Mouse (Mus musculus) cerebral cortex, adult 2 months (tissue): Measurements from ENCODE around the gene Scn8a.

Experiments used
- WGBS: fragments of 180-500 bp; shearing (Covaris S2); methylation state at CpG from one replicate; pipeline ENCODE4 v1.1.7; 2018; 5-methylcytosine and 5-hydroxymethylcytosine counted together

Scn8a gene

DNA sequence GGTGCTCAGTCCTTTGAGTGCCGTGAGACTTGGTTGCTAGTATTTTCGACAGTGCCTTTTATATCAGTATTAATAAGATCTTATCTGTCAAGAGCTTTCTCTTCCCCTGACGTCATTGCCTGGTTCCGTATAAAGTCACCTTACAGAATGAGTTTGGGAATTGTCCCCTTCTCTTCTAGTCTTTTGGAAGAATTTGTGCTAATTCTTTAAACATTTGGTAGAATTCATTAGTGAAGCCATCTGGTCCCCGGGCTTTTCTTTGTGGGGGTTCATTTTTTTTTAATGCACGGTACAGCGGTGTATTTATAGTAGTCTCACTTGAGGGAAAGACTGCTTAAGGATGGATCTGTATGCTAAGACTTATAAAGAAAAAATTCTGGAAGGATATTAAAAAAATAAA, 84.3 kb downstream of the Scn8a start:
- WGBS = 46% methylated on average over 7 of the region's 7 CpGs

DNA sequence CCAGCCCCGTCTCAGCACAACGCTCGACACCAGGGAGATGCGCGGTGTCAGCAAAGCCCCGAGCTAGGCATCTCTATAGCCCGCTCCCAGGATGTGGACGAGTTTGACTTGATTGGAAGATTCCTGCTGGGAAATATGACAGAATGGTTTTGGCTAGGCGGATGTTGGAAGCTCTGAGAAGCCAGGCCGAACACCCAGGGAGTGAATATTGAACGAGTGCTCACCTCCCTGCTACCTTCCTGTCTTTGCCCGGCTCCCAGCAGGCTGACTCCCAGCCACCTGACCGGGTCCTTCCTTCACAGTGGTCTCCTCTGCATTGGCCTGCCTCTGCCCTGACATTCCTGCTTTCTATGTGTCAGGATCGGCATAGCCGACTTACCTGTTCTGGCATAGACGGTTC, 85.1 kb downstream of the Scn8a start:
- WGBS = 79% methylated on average over 16 of the region's 16 CpGs

DNA sequence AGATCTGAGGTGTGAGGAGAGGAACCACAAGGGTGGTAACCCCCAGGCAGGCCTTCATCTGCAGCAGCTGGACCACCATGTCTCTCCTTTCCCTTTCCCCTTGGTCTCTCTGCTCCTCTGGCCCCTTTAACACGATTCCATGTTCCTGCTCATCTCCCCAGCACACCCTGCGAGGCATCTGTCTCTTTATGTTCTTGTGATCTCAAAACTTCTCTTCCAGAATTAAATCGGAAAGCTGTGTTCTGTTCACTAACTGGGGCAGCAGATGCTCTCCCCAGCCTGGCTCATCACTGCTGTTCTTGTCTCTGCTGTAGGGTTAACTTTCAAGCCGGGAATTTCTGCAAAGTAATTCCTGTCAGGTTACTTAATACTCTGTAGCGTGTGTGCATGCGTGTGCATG, 91.3 kb downstream of the Scn8a start:
- WGBS = 45% methylated on average over 6 of the region's 6 CpGs

DNA sequence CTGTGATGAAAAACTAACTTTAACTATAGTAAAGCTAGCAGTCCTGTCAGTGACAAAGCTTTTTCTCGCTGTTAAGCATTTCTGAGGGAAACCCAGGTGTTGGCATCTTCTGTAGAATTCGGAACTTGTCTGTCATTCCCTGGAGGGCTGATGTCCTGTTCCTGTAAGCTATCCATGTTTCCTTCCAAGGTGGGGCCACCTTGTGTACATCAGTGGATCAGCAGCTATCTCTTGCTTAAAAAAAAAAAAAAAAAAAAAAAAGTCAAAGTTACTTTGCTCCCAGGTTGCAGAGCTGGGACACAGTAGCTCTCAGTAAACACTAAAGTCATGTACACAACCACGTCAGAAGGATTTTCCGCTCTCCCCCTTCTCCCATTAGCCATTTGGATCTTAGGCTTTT, 91.9 kb downstream of the Scn8a start:
- WGBS = 55% methylated on average over 4 of the region's 4 CpGs

DNA sequence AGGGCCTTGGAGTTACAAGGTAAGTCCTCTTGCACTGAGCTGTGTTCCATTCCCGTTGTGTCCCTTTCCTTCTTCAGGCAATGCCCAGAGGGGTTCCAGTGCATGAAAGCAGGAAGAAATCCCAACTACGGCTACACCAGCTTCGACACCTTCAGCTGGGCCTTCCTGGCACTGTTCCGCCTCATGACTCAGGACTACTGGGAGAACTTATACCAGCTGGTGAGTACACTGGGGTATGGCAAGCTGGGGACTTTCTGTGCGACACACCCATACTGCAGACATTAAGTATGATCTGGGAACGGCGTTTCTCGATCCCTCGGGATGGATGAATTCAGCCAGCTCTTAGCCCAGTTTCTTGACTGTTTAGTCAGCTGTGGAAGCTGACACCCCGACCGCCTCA, 101.8 kb downstream of the Scn8a start:
- WGBS = 50% methylated on average over 11 of the region's 11 CpGs

DNA sequence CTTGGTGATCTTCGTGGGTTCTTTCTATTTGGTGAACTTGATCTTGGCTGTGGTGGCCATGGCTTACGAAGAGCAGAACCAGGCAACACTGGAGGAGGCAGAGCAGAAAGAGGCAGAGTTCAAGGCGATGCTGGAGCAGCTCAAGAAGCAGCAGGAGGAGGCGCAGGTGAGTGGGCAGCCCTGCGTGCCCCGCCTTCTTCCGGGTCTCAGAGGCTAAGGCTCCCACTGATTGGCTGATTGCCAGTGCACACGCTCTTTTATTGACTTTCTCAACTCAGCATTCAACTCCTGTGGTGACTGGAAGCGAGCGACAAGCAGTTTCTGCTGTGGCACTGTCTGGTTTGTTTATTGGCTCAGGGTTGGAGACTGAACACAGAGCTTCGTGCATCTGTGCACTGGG, 103.1 kb downstream of the Scn8a start:
- WGBS = 50% methylated on average over 11 of the region's 11 CpGs

DNA sequence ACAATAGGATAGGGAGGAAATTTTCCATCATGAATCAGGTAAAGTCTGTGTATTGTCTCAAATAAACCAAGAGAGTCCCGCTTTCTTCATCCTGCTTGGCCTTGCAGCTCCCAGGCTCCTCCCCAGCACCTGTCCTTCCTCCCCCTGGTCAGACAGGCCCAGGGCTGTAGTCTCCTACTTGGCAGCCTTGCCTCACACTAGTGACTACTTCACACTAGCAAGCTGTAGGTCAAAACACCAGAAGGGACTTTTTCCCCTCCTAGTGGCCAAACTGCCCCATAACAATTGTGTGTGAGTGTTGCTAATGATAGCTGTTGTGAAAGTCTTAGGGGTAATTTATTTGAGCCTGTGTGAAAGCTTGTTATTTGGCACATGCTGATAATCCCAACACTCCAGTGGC, 105.0 kb downstream of the Scn8a start:
- WGBS = 76% methylated on average over 1 of the region's 1 CpGs

DNA sequence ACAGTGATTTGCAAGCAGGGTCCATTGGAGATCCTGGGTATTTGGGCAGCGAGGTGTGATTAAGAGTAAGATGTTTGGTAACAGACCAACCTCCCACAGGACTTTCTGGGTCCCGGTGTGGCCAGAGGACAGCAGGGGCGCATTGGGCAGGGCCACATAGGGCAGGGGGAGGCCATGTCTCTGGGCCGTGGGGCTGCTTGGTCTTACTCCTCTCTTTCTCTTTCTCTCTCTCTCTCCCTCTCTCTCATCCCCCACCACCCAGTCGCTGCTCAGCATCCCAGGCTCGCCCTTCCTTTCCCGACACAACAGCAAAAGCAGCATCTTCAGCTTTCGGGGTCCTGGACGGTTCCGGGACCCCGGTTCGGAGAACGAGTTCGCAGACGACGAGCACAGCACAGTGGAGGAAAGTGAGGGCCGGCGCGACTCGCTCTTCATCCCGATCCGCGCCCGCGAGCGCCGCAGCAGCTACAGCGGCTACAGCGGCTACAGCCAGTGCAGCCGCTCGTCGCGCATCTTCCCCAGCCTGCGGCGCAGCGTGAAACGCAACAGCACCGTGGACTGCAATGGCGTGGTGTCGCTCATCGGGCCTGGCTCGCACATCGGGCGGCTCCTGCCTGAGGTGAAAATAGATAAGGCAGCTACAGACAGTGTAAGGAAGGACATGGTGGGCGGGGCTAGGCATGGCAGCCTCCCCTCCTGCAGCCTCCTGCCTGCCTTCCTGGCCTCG, 113.9 kb downstream of the Scn8a start:
- 3% methylated on average over 46 of the region's 46 CpGs for WGBS

DNA sequence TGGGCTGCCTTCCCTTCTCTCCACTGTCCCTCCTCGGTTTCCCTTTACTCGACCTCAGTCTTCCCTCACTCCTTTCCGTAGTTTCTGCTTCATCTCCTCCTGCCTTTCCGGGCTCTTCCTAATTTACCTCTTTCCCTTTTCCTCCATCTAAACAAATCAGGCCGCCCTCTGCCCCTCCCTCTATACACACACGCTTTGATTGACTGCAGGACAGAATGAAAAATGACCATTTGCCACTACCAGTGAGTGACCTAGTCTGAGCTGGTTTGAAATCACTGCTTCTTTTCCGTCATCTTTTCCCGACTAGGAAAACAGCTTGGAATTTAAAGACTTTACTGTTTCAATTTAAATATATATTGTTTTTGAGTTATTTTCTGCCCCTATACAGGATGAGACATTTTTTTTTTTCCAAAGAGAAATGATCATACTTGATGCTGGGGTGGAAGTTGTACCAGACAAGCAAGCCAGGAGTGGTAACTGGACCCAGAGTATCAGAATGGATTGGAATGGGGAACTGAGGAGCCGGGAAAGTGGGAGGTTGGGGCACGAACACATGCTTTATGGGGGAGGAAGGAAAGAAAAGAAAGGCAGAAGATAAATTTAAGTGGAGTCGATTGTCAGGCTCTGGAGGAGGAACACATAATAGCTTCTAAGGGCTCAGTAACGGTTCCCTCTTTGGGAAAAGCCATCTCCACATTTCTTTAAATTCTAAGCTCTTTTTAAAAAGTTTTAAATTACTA, 114.7 kb downstream of the Scn8a start:
- WGBS = 26% methylated on average over 12 of the region's 12 CpGs

DNA sequence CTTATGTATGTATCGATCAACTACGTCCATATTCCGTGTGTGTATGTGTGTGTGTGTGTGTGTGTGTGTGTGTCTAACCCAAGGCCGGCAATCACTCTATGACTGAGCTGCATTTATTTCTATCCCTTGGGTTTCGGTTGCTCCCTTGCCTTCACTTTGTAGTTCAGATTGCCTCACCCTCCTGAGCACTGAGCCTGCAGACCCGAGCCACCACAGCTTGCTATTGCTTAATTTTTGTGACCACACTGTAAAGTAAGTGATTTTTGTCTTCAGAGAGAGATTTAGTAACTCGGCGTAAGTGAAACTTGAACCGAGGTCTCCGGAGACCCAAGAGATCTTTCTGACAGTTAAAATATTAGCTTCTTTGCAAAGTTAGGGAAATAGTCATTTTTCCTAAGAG, 116.8 kb downstream of the Scn8a start:
- 90% methylated on average over 10 of the region's 10 CpGs for WGBS

DNA sequence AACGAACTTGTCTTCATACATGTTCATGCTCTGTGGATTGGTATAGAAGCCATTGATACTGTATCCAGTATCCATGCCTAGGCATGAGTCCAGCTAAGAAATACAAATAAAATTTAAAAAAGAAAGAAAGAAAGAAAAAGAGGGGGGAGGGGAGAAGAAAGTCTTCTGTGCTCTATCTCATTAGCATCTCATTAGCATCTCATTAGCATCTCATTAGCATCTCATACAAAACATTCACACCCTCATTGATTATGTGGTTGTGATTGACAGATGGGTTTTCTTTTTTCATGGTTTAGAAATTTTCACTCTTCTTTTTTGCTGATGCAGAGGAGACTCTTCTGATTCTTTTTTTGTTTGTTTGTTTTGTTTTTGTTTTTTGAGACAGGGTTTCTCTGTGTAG, 117.4 kb downstream of the Scn8a start:
- 59% methylated on average over 1 of the region's 1 CpGs for WGBS

DNA sequence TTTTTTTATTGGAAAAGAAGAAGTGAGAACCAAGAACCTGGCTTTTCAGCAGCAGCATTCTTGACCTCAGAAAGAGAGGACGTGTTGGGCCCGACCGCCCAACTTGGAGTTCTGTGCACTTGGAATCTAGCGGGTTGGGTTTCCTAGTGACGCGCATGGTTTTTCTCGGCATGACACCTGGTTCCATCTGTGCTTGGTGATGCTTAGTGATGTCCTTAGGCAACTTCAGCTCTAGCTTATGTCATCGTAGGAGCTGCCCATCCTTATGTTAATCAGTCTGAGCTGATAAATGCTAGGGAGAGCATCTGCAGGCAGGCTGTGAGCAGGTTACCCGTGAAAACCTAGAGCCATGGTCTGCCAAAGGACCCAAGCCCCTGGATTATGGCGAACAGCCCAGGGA, 120.6 kb downstream of the Scn8a start:
- WGBS = 65% methylated on average over 10 of the region's 10 CpGs

DNA sequence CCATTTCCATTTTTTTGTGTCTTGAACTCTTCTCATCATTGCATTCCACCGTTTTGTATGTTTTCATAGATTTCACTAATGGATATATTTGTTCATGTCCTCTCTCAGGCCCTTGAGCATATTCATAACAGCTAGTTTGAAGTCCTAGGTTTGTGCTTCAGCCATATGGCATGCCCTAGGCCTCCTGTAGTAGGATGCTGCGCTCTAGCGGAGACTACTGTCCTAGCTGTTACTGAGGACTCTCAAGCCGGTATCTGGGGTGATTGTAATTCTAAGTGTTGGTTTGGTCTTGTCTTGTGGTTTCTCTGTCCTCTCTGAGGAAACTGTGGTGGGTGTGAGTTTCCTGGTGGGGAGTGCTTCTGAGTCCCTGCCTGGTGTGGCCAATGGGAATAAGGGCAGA, 127.4 kb downstream of the Scn8a start:
- WGBS = 34% methylated on average over 4 of the region's 4 CpGs

DNA sequence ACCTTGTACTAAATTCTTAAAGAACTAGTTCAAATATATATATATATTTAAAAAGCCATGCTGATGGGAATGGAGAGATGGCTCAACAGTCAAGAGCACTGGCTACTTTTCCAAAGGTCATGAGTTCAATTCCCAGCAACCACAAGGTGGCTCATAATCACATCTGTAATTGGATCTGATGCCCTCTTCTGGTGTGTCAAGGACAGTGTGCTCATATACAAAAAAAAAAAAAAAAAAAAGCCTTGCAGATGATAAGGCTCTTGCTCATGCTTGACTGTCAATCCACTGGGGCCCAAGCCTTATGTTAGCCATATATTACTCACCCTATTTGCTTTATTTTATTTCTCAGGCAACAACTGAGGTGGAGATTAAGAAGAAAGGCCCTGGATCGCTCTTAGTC, 132.0 kb downstream of the Scn8a start:
- WGBS = 75% methylated on average over 1 of the region's 1 CpGs

DNA sequence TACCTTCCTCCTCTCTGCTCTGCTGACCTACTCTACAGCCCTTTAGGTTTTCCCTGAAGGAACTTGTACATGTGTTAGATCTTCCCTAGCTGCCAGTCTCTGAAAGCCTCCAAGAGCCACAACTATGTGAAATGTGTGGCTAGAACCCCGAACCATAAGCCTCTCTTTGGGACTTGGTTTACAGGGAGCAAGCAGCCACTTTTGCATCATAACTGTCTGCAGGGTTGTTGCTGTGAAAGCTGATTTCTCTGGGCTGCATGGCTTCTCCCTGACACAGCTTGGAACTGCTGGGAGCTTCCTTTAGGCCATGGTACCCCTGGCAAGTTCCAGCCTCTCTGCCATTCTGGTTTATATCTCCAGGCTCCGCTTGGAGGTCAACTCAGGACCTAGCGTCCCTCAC, 132.8 kb downstream of the Scn8a start:
- WGBS = 94% methylated on average over 3 of the region's 3 CpGs

DNA sequence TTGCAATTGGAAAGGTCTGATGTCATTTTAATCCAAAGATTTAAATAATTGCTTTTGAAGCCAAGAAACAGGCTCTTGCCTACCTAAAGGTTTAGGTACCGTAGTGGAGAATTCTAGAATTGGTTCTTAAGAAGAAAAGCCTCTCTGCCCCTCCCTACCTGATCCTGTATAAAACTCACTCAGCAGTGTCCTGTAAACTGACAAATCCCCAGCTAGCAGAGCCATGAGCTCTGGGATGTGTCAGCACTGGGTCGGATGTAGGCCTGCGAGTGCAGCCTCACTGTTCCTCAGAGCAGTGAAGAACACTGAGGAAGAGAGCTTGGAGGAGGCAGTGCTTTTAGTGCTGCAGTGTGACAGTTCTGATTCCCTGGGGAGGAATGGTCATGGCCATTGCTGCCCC, 134.9 kb downstream of the Scn8a start:
- 44% methylated on average over 3 of the region's 3 CpGs for WGBS

DNA sequence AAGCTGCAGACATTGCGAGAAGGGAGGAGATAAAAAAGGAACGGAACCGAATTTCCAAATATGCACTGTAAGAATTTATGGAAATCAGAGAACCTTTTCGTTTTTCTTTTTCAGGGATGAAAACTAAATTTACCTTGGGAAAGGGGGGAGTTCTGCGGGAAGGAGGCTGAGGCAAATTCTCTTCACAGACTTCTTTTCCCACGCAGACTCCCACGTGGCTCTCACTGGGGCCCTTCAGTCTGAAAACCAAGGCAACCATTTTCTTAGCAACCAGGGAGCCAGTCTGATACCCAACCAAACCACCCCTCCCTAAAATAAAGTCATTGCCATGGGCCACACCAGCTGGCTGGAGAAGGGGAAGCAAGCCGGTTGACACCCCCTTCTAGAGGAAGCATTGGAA, 136.1 kb downstream of the Scn8a start:
- WGBS = 40% methylated on average over 8 of the region's 8 CpGs

DNA sequence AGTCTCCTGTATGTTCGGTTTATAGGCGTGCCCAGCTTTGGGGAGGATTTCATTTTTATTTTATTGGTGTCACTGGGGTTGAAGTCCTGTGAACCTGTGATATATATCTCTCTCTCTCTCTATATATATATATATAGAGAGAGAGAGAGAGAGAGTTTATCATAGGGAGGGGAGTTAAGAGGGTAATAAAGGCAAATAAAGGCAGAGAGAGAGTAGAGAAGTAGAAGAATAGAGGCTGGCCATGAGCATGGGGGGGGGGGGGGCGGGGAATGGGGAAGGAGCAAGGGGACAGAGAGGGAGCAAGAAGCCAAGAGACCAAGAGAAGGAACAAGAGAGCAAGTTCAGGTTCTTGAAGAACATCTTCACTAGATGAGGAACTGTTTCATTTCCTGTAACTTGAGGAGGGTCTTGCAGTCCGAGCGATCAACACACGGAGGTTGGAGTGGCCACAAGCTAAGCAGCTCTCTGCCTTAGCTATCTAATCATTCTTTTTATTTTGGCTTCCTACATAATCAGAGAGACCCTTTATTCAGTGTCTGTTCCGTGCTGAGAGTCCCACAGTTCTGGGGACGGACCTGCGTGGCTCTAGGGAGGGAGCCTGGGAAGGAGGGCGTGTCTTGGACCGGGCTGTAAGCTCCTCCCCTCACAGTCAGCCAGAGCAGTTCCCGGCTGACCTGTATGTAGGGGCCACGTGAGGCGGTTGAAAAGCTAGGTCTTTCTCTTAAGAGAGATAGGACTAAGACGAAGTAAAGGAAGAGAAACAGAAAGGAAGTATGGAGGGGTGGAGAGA, 136.8 kb downstream of the Scn8a start:
- WGBS = 17% methylated on average over 14 of the region's 15 CpGs

DNA sequence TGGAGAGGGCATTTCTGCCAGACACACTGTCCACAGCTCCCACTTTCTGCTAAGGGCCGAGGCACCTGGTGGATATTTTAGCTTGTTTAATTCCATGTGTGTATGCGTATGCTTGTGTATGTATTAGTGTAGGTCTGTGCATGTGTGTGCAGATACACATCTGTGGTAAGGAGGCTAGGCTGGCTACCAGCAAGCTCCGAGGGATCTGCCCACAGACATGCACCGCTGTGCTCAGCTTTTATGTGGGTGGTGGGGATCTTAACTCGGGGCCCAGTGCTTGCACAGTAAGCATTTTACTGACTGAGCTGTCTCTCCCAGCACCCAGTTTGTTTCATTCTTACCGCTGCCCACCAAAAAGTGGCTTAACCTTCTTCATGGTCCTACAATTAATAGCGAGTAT, 137.6 kb downstream of the Scn8a start:
- 49% methylated on average over 7 of the region's 7 CpGs for WGBS

DNA sequence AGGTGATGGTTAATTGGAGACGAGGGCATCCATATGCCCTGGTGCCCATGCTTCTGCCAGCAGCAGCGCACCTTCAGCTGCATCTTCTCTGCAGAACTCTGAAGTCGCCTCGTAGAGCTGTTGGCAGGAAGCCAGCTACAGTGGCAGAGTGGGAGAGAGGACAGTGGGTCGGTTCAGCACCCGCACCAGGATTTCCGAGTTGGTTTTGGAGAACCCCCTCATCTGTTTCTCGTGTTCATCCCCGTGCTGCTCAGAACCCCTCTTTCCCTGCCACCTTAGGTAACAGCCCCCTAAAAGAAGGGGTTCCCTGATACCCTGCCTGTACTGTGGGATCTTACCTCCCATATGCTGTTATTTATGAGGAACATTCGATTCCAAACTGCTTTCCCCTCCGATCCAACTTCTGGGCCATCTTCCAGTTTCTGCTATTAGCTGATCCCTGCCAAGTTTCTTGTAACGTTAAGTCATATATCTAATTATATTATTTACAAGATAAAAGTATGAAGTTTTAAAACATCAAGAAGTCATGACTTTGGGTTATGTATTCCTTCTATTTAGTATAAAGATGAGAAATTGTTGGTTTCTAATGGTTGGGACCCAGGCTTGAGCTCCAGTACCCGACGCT, 138.8 kb downstream of the Scn8a start:
- 39% methylated on average over 14 of the region's 14 CpGs for WGBS

DNA sequence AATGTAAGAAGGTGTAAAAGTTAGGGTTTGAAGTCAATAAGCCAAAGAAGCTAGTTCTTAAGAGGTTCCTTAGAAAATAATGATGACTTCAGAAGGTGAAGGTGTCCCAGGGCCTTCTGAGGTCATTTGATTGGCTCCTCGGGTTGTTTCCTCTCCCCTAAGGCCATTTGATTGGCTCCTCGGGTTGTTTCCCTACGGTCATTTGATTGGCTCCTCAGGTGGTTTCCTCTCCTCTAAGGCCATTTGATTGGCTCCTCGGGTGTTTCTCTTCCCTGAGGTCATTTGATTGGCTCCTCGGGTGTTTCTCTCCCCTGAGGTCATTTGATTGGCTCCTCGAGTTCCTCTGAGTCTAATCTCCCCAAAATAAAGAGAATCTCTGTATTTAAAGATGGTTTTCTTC, 141.7 kb downstream of the Scn8a start:
- WGBS = 82% methylated on average over 6 of the region's 6 CpGs

DNA sequence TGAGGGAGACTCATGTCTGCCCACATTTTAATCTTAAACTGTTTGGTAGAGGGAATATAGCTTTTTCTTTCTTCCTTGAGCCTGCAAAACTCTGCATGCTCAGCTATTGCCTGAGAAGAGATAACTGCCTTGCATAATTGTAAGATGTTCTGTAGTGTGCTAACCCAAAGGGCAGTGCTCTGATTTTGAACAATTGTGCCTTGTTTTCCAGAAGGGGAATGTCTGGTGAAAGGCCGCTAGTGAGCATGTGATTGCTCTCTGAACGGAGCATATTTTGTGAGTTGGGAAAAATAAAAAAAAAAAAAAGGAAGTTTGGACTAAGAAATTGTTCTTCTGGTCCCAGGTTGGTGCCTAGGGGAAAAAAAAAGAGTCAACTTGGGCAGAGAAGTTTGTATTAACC, 159.3 kb downstream of the Scn8a start:
- WGBS = 64% methylated on average over 2 of the region's 2 CpGs
